Mouse (Mus musculus) ovary, postnatal 36 days (tissue): ENCODE results near the gene Zdhhc11.
"Not testable (repeated sequence)": the region's sequence is repeated elsewhere in the genome, so short reads cannot be mapped to it uniquely, and the experiment has no call there.

ENCODE experiments used
- DNase-seq: peaks from one replicate; pipeline ENCODE4 v3.0.0; 2022; ENCODE audit warnings: low spot score, mixed read lengths

The Zdhhc11 gene

DNA sequence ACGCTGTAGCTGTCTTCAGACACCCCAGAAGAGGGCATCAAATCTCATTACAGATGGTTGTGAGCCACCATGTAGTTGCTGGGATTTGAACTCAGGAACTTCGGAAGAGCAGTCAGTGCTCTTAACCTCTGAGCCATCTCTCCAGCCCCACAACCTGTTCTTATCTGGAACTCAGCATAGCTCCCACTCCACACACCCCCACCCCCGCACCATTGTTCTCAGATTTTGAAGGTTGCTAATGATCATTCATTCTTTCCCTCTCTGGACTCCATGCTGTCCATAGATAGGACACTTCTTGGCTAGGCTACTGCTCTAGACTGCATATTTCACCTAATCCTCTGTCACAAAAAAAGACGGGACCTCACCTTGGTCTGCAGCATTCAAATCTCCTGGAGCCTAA, 43.2 kb downstream of the Zdhhc11 start:
- DNase-seq, result not testable (repeated sequence)

DNA sequence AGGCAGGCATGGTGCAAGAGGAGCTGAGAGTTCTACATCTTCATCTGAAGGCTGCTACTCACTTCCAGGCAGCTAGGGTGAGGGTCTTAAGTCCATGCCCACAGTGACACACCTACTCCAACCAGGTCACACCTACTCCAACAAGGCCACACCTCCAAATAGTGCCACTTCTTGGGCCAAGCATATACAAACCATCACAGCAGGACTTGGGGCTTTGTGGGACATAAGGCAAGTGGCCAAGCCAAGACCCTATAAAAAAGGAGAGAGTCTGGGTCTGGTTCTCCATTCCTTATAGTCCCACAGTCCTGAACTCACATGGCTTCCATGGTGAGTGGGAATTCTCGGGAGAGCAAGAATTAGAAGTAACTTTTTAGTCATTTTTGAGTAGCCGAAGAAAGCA, 44.6 kb downstream of the Zdhhc11 start:
- DNase-seq, result not testable (repeated sequence)

DNA sequence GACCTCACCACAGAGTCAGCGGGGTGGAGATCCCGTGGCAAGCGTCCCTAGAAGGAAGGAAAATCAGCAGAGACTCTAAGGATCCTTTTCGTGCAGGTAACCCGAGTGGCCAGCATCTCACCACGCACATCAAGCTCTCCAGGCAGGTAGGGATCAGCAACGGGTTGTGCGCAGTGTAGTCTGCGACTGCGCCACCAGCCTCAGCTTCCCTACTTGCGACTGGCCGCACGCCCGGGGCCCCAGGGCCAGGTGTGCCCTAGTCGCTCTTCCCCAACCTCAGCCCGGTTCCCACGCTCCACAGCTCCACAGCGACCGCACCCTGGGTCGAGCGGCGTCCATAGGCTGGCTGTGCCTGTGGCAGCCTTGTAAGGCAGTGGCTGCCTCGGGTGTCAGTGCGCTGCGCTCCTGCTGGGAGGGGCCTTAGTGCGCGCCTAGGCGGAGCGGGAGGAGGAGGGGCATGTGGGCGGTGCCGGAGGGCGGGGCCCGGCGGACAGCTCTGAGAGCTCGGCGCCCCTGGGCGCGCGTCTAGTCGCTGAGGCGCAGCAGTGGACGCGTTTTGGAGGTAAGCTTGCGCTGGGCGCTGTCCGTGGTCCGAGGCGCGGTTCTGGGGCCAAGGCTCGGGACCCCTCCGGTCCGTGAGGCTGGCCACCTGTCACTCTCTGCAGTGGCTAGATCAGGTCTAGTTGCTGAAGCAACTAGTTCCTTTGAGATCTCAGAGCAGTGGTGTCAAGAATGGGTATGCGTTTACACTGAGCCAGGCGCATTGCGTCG, 45.5 kb downstream of the Zdhhc11 start, which contains the start of gene Tppp:
TSS of gene Tppp (plus strand) at position 460 of the 771 bp plus-strand sequence.
- peak; percentile 94 for DNase-seq

DNA sequence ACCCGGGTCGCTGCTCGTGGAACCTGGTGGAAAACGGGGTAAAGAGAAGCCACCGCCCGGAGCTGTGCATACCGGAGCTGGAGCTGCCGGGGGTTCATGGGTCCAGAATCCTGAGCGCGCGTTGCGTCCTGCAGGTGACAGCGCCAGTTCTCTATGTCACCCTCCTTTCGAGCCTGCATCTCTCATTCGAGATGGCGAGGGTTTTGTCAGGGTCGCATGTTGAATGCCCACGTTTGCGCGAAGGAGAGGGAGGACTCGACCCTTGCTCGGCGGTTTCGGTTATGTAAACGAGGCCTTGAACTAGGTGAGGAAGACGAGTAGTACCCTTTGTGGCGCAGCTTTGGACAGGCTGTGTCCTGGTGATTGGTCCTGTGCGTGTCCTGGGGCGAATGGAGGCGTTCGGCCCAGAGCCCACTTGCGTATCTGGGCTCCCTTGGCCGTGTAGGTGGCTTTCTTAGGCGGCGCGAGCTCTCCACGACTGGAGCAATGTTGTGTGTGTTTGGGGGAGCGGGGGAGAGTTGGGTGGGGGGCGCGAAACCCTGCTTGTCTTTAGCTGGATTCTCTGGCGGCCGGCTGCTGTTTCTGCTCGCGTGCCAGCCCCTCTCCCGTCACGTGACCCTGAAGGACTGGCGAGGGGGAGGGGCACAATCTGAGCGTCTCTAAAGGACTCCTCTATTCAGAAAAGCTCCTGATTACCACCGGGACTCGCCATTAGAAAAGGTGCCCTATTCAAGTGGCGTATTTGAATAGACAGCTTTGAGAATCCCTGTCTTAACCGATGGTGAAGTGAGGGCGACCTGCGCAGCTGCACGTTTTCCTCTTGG, 46.4 kb downstream of the Zdhhc11 start:
- DNase-seq, result peak; percentile 66

DNA sequence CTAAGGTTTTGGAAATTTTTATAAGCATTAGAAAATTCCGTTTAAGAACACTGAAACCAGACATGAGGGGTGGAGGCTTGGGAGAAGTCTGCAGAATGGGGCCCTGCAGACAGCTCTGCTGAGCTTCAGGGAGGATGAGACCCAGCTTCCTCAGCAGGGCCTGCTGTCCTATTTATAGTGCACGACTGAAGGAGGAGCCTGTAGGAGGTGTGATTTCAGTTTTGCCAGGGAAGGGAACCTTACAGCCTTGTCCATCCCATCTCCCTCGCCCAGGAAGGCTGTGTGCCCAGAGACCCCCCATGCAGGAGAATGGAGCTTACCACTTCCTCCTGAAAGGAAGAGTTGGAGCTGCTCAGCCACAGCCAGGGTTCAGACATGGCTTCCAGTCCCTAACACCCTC, 47.0 kb downstream of the Zdhhc11 start:
- DNase-seq, result no peak

DNA sequence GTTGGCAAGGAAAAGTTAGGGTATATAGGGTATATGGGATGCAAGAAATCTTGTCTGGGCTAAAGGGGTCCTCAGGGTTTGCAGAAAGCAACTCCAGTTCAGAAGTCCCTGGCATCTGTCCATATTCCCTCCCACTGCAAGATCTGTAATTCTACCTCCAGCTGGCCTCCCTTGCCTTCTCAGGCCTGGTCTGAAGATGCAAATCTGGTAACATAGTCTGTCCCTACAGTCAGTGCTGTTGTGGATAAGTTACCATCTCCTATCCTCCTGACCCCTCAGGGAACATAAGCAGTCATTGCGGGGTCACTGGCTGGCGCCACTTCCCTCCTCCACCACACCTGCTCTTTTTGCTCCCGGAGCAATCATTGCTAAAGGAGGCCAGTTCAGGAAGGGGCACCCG, 52.3 kb downstream of the Zdhhc11 start:
- DNase-seq, result no peak

DNA sequence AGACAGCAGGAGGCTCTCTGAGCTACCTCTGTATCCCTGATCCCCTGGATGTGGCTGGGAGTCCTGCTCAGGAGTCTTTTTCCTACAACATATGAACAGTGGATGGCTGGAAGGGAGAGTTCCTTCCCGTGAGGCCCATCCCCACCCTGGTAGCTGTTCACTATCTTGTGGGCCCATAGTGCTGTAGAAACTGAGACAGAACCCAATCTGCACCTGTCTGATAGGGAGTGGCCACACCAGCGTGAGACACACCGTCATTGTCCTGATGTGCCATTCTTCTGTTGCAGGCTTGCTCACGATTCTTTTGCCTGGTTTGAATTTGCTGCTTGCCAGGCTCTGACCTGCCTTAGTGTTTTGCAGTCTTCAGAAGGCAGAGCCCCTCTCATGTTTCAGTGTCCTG, 53.8 kb downstream of the Zdhhc11 start:
- DNase-seq, result no peak

DNA sequence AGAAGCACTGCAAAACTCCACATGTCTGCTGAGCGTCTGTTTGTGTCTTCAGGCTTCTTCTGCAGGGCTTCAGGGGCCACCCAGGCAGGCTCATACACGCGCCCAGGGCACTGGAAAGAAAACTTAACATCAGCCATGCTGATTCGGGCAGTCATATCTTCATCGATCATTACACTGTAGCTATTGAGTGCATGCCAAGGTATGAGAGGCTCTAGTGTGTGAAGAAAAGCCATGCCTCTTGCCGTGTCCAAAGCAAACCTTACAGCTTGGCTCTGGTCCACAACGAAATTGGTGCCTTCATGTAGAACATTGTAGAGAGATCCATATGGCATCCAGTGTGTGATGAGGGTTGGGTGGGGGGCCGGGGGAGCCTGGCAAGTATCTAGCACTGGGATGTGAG, 55.4 kb downstream of the Zdhhc11 start:
- DNase-seq, result not testable (repeated sequence)

DNA sequence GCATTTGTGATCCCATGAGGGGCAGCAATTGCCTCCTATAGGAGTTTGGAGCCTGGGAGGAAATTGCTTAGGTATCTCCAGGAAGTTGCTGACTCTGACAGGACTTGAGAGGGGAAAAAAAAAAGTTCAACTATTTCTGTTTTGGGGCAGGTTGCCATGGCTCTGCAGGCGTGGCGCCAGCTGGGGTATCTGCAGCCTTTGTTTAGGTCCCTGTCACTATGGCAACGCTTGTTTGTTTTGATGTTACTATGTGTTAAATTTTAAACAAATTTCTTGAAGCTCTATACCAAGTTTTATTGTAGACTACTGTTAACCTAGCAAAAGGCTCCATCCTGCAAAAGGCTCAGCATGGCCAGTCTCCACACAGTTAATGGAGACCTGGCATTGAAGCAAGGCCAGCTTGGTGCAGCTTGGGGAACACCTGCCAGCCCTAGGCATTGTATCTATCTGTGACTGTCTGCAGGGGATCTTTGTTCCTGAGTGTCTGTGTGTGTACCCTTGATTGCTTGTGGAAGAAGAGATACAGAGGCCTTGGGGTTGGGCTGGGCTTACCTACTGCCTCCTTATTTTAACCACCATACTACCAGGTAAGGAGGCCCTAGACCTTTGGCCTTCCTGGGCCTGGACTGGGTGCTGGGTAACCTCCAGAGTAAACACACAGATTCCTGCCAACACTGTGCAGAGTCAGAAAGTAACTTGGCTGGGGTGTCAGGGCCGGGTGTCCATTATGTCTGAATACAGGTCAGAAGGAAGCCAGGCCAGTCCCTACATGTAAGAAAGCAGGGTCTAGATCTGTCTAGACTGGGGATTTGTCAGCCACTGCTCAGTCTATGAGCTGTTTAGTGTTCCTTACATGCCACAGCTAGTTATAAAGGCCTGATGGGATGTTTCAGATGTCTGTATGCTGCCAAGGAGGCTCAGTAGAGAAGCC, 61.8 kb downstream of the Zdhhc11 start:
- DNase-seq, result peak; percentile 45

DNA sequence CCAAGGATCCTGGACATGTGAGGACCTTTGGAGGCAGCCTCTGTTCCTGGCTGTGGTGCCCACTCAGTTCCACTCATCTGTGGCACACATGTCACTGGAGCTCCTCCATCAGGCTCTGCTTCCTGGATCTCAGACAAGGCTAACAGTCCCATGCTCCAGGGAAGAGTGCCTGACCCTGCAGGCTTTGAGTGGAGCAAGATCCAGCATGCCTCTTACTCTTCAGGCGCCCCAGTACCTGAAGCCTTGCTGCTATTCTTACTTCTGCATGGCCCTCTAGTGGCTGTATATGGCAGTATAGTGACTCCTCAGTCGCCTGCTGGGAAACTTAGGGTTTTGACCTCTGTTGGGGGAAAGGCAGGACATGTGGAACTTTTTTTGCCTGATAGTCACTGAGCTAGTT, 62.6 kb downstream of the Zdhhc11 start:
- DNase-seq, result peak; percentile 15

DNA sequence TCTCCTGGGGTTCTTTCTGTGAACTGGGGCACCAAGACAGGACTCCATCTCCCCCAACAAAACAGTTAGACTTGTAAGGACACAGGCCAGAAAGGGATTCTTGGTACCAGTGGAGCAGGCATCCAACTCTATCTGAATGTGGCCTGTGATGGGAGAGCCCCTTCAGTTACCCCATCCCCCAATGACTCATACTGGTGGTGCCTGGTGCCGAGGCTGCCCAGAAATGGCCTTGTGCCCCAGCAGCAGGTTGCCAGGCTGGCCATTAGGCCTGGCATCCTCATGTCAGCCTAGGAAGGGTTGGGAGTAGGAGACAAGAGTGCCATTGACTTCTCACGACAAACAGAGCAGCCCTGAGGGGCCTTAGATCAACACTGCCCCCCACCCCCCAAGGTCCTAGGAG, 64.5 kb downstream of the Zdhhc11 start:
- no peak for DNase-seq

DNA sequence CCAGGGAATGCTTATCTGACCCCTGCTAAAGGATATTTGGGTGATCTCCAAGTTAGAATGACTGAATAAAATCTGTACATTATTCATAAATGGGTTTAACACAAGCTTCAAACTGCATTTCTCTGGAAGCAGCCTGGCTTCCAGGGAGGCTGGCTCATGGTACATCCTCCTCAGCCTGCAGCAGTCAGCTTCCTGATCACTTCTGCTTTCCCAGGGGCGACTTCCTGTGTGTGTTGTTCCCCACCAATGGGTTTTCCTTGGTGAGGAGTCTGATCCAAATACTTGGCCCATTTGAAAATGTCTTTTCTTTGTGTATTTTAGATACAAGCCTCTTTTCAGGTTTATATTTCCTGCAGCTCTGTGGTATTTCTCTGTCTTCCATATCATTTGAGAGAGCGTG, 65.4 kb downstream of the Zdhhc11 start:
- no peak for DNase-seq

DNA sequence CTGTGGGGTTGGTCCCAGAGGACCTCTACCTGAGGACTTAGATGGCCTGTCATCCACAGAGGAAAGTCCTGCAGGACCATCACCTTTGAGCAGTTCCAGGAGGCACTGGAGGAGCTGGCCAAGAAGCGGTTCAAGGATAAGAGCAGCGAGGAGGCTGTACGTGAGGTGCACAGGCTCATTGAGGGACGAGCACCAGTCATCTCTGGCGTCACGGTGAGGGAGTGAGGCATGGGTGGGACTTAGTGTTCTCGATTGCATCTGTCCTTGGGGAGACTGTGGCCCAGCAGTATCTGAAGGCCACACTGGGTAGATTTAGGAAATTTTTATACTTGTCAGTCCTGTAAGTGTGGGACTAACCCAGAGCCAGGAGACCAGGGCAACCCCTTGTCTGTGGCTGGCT, 67.0 kb downstream of the Zdhhc11 start:
- DNase-seq, result no peak

DNA sequence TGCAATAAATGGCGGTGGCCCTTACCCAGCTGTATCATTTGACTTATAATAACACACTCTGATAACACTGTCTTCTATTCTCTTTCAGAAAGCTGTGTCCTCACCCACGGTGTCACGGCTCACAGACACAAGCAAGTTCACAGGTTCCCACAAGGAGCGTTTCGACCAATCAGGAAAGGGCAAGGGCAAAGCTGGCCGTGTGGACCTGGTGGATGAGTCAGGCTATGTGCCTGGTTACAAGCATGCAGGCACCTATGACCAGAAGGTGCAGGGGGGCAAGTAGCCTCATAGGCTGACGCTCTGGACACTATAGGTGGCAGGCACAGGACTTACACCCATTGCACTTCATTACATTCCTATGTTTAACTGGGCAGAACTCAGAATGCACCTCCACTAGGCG, 67.5 kb downstream of the Zdhhc11 start:
- no peak for DNase-seq

DNA sequence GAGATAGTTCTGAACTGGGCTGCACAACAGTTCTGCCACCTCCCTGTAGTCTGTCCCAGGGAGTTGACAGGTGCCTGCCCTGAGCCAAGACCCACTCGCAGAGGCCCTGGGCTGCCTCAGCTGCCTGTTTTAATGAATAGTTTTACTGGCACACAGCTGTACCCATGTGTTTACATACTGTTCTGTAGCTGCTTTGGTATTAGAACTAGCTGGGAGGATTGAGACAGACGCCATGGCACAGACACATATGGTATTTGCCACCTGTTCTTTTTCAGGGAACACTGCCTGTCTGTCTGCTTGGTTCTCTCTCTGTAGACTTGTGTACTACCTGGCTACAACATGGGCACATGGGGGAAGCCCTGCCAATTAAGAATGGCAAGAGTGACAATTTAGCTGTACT, 71.1 kb downstream of the Zdhhc11 start:
- DNase-seq, result no peak

DNA sequence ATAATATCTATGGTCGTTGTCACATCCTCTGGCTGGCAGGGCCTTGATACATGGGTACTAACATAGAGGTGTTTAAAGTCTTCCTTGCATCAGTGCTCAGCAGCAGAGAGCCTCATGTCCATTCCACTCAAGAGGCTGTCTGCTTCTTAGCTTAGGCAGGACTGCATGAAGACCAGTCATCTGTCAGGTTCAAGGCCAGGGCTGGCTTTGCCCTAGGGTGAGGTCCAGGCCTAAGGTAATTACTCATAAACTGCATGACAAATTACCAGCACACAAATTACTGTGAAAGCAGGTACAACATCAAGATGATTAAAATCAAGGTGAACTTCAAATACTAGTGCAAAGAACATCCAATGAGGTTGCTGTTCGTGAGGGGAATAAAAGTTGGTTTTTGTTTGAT, 72.1 kb downstream of the Zdhhc11 start:
- no peak for DNase-seq

DNA sequence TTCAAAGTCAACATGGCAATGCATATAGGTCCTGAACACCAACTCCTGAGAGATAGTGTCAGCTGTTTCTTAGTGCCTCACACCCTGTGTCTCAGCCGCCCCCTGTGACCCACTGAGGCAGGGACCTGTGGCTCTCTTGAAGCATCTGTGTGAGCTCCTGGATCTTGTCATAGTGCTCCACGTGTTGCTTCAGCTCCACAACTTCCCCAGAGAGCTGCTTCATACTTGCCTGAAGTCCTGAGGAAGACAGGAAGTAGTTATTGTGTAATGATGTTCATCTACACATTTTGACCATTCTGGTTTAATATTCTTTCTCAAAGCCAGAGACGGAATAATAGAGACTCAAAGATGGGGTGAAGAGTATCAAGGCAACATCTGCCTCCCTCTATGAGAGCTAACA, 76.3 kb downstream of the Zdhhc11 start:
- DNase-seq, result no peak
